Mouse (Mus musculus): ENCODE measurements around the gene Mical3. TPM values are rescaled to one million over a fixed set of nuclear protein-coding genes. Genes with fewer than 3 reads are reported as not detected.
"Not testable (repeated sequence)": the region's sequence is repeated elsewhere in the genome, so short reads cannot be mapped to it uniquely, and the experiment has no call there.

Mical3 gene
- total and polyA plus RNA-seq, 2 experiments from 2014 or later, result 17.5 to 78.7 TPM

- no peak overlapping the region for H3K4me2 ChIP-seq (ENCODE audit: low read depth)
- WGBS, result 77% methylated on average over 13 of the region's 13 CpGs
- TF ChIP-seq CTCF (IDR thresholded peaks at IDR 0.05; ENCODE audit: low read depth), result no peak
Measured at GRCm38 (mm10) chr6:120911213-120912007, 219.4 kb downstream of the Mical3 start.

GRCm38 (mm10) chr6:120909501-120909900 is 221.3 kb downstream of the Mical3 start:
- Histone ChIP-seq H3K4me3 (ENCODE audit: low read depth, low read length) (no peak overlapping the region), H3K9me3 (ENCODE audit: low read length) (no peaks in the 10 kb centered on the region), H3K4me1 (ENCODE audit: insufficient read depth) (no peaks in the 10 kb centered on the region), H3K27ac (ENCODE audit: low read depth, low read length) (no peak overlapping the region), H3K27me3 (ENCODE audit: insufficient read depth, low read length) (no peaks in the 10 kb centered on the region), H3K4me2 (ENCODE audit: low read depth) (no peak overlapping the region), H3K9ac (no peak overlapping the region), H3K36me3 (ENCODE audit: insufficient read depth) (no peaks in the 10 kb centered on the region)
- TF ChIP-seq CTCF (IDR thresholded peaks at IDR 0.05; ENCODE audit: low read depth), result no peak
- DNase-seq (no peak), ATAC-seq (no peak)
- 88% methylated on average over 3 of the region's 3 CpGs for WGBS

More at GRCm38 (mm10) chr6:120911213-120912007, 219.4 kb downstream of the Mical3 start:
- no peak overlapping the region for H3K27ac ChIP-seq (ENCODE audit: low read depth, low read length)
- ATAC-seq (no peak), DNase-seq (no peak)
- H3K27me3 ChIP-seq (ENCODE audit: insufficient read depth, low read length), result no peaks in the 10 kb centered on the region
- no peaks in the 10 kb centered on the region for H3K9me3 ChIP-seq (ENCODE audit: low read length)
- peaks cover 6% of the 10 kb centered on the region; the same call in 1 of the 2 replicates for H3K4me1 ChIP-seq (ENCODE audit: insufficient read depth)
- no peak overlapping the region for H3K9ac ChIP-seq
- no peaks in the 10 kb centered on the region for H3K36me3 ChIP-seq (ENCODE audit: insufficient read depth)
- no peak overlapping the region for H3K4me3 ChIP-seq (ENCODE audit: low read depth, low read length)

- not testable (repeated sequence) for DNase-seq; H3K4me1 ChIP-seq (ENCODE audit: insufficient read depth); ATAC-seq; H3K9ac ChIP-seq; H3K9me3 ChIP-seq (ENCODE audit: low read length); H3K4me2 ChIP-seq (ENCODE audit: low read depth); H3K36me3 ChIP-seq (ENCODE audit: insufficient read depth); H3K4me3 ChIP-seq (ENCODE audit: low read depth, low read length); H3K27ac ChIP-seq (ENCODE audit: low read depth, low read length); H3K27me3 ChIP-seq (ENCODE audit: insufficient read depth, low read length)
- 89% methylated on average over 9 of the region's 10 CpGs for WGBS
Measured at GRCm38 (mm10) chr6:120907876-120908597, 222.8 kb downstream of the Mical3 start.

- ATAC-seq, result no peak
- H3K36me3 ChIP-seq (ENCODE audit: insufficient read depth), result no peaks in the 10 kb centered on the region
- H3K4me2 ChIP-seq (ENCODE audit: low read depth), result no peak overlapping the region
- H3K27ac ChIP-seq (ENCODE audit: low read depth, low read length), result no peak overlapping the region
- 93% methylated on average over 6 of the region's 6 CpGs for WGBS
- no peak for DNase-seq
- TF ChIP-seq CTCF (IDR thresholded peaks at IDR 0.05; ENCODE audit: low read depth), result no peak
- no peaks in the 10 kb centered on the region for H3K9me3 ChIP-seq (ENCODE audit: low read length)
- H3K27me3 ChIP-seq (ENCODE audit: insufficient read depth, low read length), result no peaks in the 10 kb centered on the region
- no peak overlapping the region for H3K4me3 ChIP-seq (ENCODE audit: low read depth, low read length)
- no peaks in the 10 kb centered on the region for H3K4me1 ChIP-seq (ENCODE audit: insufficient read depth)
- H3K9ac ChIP-seq, result no peak overlapping the region
Measured at GRCm38 (mm10) chr6:120906521-120906920, 224.3 kb downstream of the Mical3 start.

GRCm38 (mm10) chr6:120905111-120905510 is 225.7 kb downstream of the Mical3 start:
- no peak for DNase-seq
- Histone ChIP-seq H3K9ac (no peak overlapping the region), H3K27me3 (ENCODE audit: insufficient read depth, low read length) (no peaks in the 10 kb centered on the region), H3K36me3 (ENCODE audit: insufficient read depth) (no peaks in the 10 kb centered on the region), H3K27ac (ENCODE audit: low read depth, low read length) (no peak overlapping the region), H3K4me2 (ENCODE audit: low read depth) (no peak overlapping the region), H3K9me3 (ENCODE audit: low read length) (no peaks in the 10 kb centered on the region), H3K4me3 (ENCODE audit: low read depth, low read length) (no peak overlapping the region), H3K4me1 (ENCODE audit: insufficient read depth) (no peaks in the 10 kb centered on the region)
- 78% methylated on average over 5 of the region's 5 CpGs for WGBS
- ATAC-seq, result no peak
- TF ChIP-seq CTCF (IDR thresholded peaks at IDR 0.05; ENCODE audit: low read depth), result no peak

- Histone ChIP-seq H3K27ac (ENCODE audit: low read depth, low read length) (no peak overlapping the region), H3K27me3 (ENCODE audit: insufficient read depth, low read length) (no peaks in the 10 kb centered on the region), H3K9ac (no peak overlapping the region), H3K9me3 (ENCODE audit: low read length) (no peaks in the 10 kb centered on the region), H3K4me3 (ENCODE audit: low read depth, low read length) (no peak overlapping the region), H3K36me3 (ENCODE audit: insufficient read depth) (no peaks in the 10 kb centered on the region), H3K4me1 (ENCODE audit: insufficient read depth) (no peaks in the 10 kb centered on the region), H3K4me2 (ENCODE audit: low read depth) (no peak overlapping the region)
- TF ChIP-seq CTCF (IDR thresholded peaks at IDR 0.05; ENCODE audit: low read depth), result no peak
- no peak for DNase-seq
- ATAC-seq, result no peak
- 92% methylated on average over 11 of the region's 11 CpGs for WGBS
Measured at GRCm38 (mm10) chr6:120903961-120904360, 226.8 kb downstream of the Mical3 start.

GRCm38 (mm10) chr6:120903450-120903912 is 227.3 kb downstream of the Mical3 start:
- Histone ChIP-seq H3K27ac (ENCODE audit: low read depth, low read length) (no peak overlapping the region), H3K4me3 (ENCODE audit: low read depth, low read length) (no peak overlapping the region), H3K36me3 (ENCODE audit: insufficient read depth) (no peaks in the 10 kb centered on the region), H3K27me3 (ENCODE audit: insufficient read depth, low read length) (no peaks in the 10 kb centered on the region), H3K4me1 (ENCODE audit: insufficient read depth) (no peaks in the 10 kb centered on the region), H3K9me3 (ENCODE audit: low read length) (no peaks in the 10 kb centered on the region), H3K9ac (no peak overlapping the region), H3K4me2 (ENCODE audit: low read depth) (no peak overlapping the region)
- no peak for ATAC-seq
- DNase-seq, result no peak
- WGBS, result 60% methylated on average over 5 of the region's 5 CpGs
- peak; percentile 62 for TF ChIP-seq CTCF (IDR thresholded peaks at IDR 0.05; ENCODE audit: low read depth)

All from forebrain, postnatal 0 days (tissue).